Mouse (Mus musculus): ENCODE measurements around the gene Car5a. TPM values are rescaled to one million over a fixed set of nuclear protein-coding genes. Genes with fewer than 3 reads are reported as not detected.
A peak's percentile ranks its signal among the peaks of the same experiment; 100 is the strongest.

The Car5a gene
- total and polyA plus RNA-seq, 3 experiments = 0.08 TPM; not detected in 2

- TF ChIP-seq USF1 (IDR thresholded peaks at IDR 0.05; ENCODE audit: low read depth, low read length) (peak; percentile 94), MAFK (IDR thresholded peaks at IDR 0.05; ENCODE audit: borderline replicate concordance, low read depth, low read length) (peak; percentile 23; the same call in 1 of the 2 replicates), RAD21 (IDR thresholded peaks at IDR 0.05; ENCODE audit: low read depth, low read length) (no peak), RCOR1 (IDR thresholded peaks at IDR 0.05; ENCODE audit: low read depth, low read length) (peak; percentile 69), KAT2A (conservative IDR thresholded peaks at IDR 0.05; ENCODE audit: low read depth, low read length) (no peak), ZMIZ1 (IDR thresholded peaks at IDR 0.05; ENCODE audit: low read depth, low read length) (no peak), ZNF384 (IDR thresholded peaks at IDR 0.05; ENCODE audit: low read depth, low read length) (no peak), NELFE (IDR thresholded peaks at IDR 0.05; ENCODE audit: low read depth, low read length) (no peak), CHD2 (IDR thresholded peaks at IDR 0.05; ENCODE audit: low read length) (no peak), SIN3A (IDR thresholded peaks at IDR 0.05; ENCODE audit: low read length) (peak; percentile 89), MYB (IDR thresholded peaks at IDR 0.05; ENCODE audit: low read depth, low read length) (0 out of 2 replicates have a peak, but pooled peaks have one; percentile 31), USF2 (IDR thresholded peaks at IDR 0.05; ENCODE audit: borderline replicate concordance in 1 of 2, insufficient read depth in 1 of 2, low read depth in 1 of 2, low read length in 2 of 2) (peak; percentile 18 to 77; a peak in 3 of 4 replicates), TBP (IDR thresholded peaks at IDR 0.05; ENCODE audit: low read depth, low read length) (no peak), GATA1 (IDR thresholded peaks at IDR 0.05; ENCODE audit: low read depth, low read length) (peak; percentile 84), JUND (IDR thresholded peaks at IDR 0.05; ENCODE audit: low read depth, low read length) (no peak), E2F4 (IDR thresholded peaks at IDR 0.05; ENCODE audit: borderline replicate concordance, low read depth, low read length) (no peak), NRF1 (IDR thresholded peaks at IDR 0.05; ENCODE audit: insufficient read depth, low read depth, low read length, poor library complexity, severe bottlenecking) (no peak), POLR2A (IDR thresholded peaks at IDR 0.05; ENCODE audit: control insufficient read depth in 1 of 2, insufficient read depth in 1 of 2, low read depth in 1 of 2, low read length in 2 of 2, poor library complexity in 1 of 2) (peak in 1 of 2 experiments; percentile 33; a peak in 1 of 4 replicates), ZC3H11A (IDR thresholded peaks at IDR 0.05; ENCODE audit: low read depth, low read length) (no peak), MYC (IDR thresholded peaks at IDR 0.05; ENCODE audit: low read depth, low read length) (peak; percentile 64; the same call in 1 of the 2 replicates), MAZ (IDR thresholded peaks at IDR 0.05; ENCODE audit: low read depth, low read length) (no peak)
These were observed 45.3 kb downstream of the Car5a start (continued) for GRCm38 (mm10) chr8:121899180-121900044.

- peak overlapping the region; percentile 86 for H3K27ac ChIP-seq (ENCODE audit: control insufficient read depth, low read depth, low read length)
- peak overlapping the region; percentile 6 to 21; a peak in 2 of 4 replicates for H3K4me3 ChIP-seq (ENCODE audit: control insufficient read depth in 1 of 2, insufficient read depth in 1 of 2, low read depth in 2 of 2, low read length in 2 of 2)
- H3K79me2 ChIP-seq (ENCODE audit: control insufficient read depth, insufficient read depth, low read length, poor library complexity) = peaks cover 88% of the 10 kb centered on the region
- DNase-seq (ENCODE audit: low read depth, low spot score) = peak; percentile 95
- peaks cover 22 to 50% of the 10 kb centered on the region in 2 experiments; a peak in 3 of 4 replicates for H3K4me1 ChIP-seq (ENCODE audit: control insufficient read depth in 1 of 2, insufficient read depth in 2 of 2, low read length in 2 of 2)
- TF ChIP-seq MXI1 (IDR thresholded peaks at IDR 0.05; ENCODE audit: low read depth, low read length) = peak; percentile 86
- TF ChIP-seq USF1 (IDR thresholded peaks at IDR 0.05; ENCODE audit: low read depth, low read length) = 0 out of 2 replicates have a peak, but pooled peaks have one; percentile 20
- no peak for TF ChIP-seq TAL1 (IDR thresholded peaks at IDR 0.05; ENCODE audit: low read length)
- TF ChIP-seq RCOR1 (IDR thresholded peaks at IDR 0.05; ENCODE audit: low read depth, low read length) = no peak
- no peak for TF ChIP-seq GATA1 (IDR thresholded peaks at IDR 0.05; ENCODE audit: low read depth, low read length)
- TF ChIP-seq ELF1 (IDR thresholded peaks at IDR 0.05; ENCODE audit: low read depth, low read length) = peak; percentile 10; the same call in 1 of the 2 replicates
- peak in 2 of 3 experiments; percentile 17 to 21; a peak in 3 of 6 replicates for TF ChIP-seq CTCF (IDR thresholded peaks at IDR 0.05 in 2 of 3, conservative IDR thresholded peaks at IDR 0.05 in 1 of 3; ENCODE audit: control insufficient read depth in 1 of 3, insufficient read depth in 1 of 3, low read depth in 2 of 3, low read length in 3 of 3, poor library complexity in 1 of 3, severe bottlenecking in 1 of 3)
- TF ChIP-seq SIN3A (IDR thresholded peaks at IDR 0.05; ENCODE audit: low read length) = peak; percentile 87
- no peak for TF ChIP-seq HCFC1 (IDR thresholded peaks at IDR 0.05; ENCODE audit: low read depth, low read length)
- TF ChIP-seq TCF12 (IDR thresholded peaks at IDR 0.05; ENCODE audit: low read depth, low read length) = peak; percentile 34; the same call in 1 of the 2 replicates
- TF ChIP-seq MAX (IDR thresholded peaks at IDR 0.05; ENCODE audit: low read length) = peak; percentile 53; the same call in 1 of the 2 replicates
- peak; percentile 95 for TF ChIP-seq ETS1 (IDR thresholded peaks at IDR 0.05; ENCODE audit: low read depth, low read length)
- H3K27me3 ChIP-seq (ENCODE audit: control insufficient read depth in 1 of 2, insufficient read depth in 2 of 2, low read length in 2 of 2) = no peaks in the 10 kb centered on the region
- H3K36me3 ChIP-seq (ENCODE audit: control insufficient read depth in 1 of 2, insufficient read depth in 2 of 2, low read length in 2 of 2) = peaks cover 21 to 50% of the 10 kb centered on the region in 2 experiments; a peak in 3 of 4 replicates
- peak overlapping the region; percentile 52 for H3K9ac ChIP-seq (ENCODE audit: control insufficient read depth, low read depth, low read length, poor library complexity, severe bottlenecking)
- no peaks in the 10 kb centered on the region for H3K9me3 ChIP-seq (replicated peaks; ENCODE audit: insufficient read depth, low read length)
These were observed 46.2 kb downstream of the Car5a start for GRCm38 (mm10) chr8:121898401-121898931.
